Mouse (Mus musculus) liver, postnatal 0 days (tissue): ENCODE measurements around the gene Basp1. TPM values are rescaled to one million over a fixed set of nuclear protein-coding genes. Genes with fewer than 3 reads are reported as not detected.

Experiments
- ATAC-seq: fragments of 200-750 bp; cut with Nextera tagmentation; 2 replicates; pipeline ENCODE4 v1.8.0; 2017; ENCODE audit warnings: mild to moderate bottlenecking, moderate library complexity
- DNase-seq: peaks from one replicate; pipeline ENCODE4 v3.0.0-alpha.2; 2016
- H3K27ac ChIP-seq: fragments of 300-500 bp; sonication (generic); 2 replicates; pipeline ENCODE4 v1.5.1; 2014; ENCODE audit warnings: antibody characterized with exemption, moderate library complexity, mild to moderate bottlenecking, low read depth
- H3K27me3 ChIP-seq: fragments of 300-500 bp; sonication (generic); 2 replicates; pipeline ENCODE4 v1.6.1; 2014; ENCODE audit warnings: low read length, control low read depth, mixed read lengths; ENCODE audit not compliant: insufficient read depth
- H3K36me3 ChIP-seq: fragments of 300-500 bp; sonication (generic); replicated peaks from 2 replicates; pipeline ENCODE4 v1.6.1; 2014; ENCODE audit warnings: mild to moderate bottlenecking, control low read depth, low read length, moderate library complexity, mixed read lengths; ENCODE audit not compliant: insufficient read depth
- H3K4me1 ChIP-seq: fragments of 300-500 bp; sonication (generic); 2 replicates; pipeline ENCODE4 v1.6.1; 2014; ENCODE audit warnings: antibody characterized with exemption, mild to moderate bottlenecking, control low read depth; ENCODE audit not compliant: insufficient read depth
- H3K4me2 ChIP-seq: fragments of 300-500 bp; sonication (generic); 2 replicates; pipeline ENCODE4 v1.6.1; 2014; ENCODE audit warnings: low read depth, mild to moderate bottlenecking, low read length, moderate library complexity, mixed read lengths
- H3K4me3 ChIP-seq: fragments of 300-500 bp; sonication (generic); 2 replicates; pipeline ENCODE4 v1.5.1; 2014; ENCODE audit warnings: low read depth, low read length
- H3K9ac ChIP-seq: fragments of 300-500 bp; sonication (generic); replicated peaks from 2 replicates; pipeline ENCODE4 v1.6.1; 2014; ENCODE audit warnings: mild to moderate bottlenecking, moderate library complexity
- H3K9me3 ChIP-seq: fragments of 300-500 bp; sonication (generic); 2 replicates; pipeline ENCODE4 v1.6.1; 2016; ENCODE audit warnings: mild to moderate bottlenecking, control low read depth, low read length, mixed read lengths
- CTCF ChIP-seq: sonication (generic); IDR thresholded peaks from 2 replicates; pipeline ENCODE4 v1.5.1; 2016; ENCODE audit warnings: antibody characterized with exemption, low read depth
- EP300 ChIP-seq: IDR thresholded peaks from 2 replicates; pipeline ENCODE4 v1.6.1; 2016; ENCODE audit warnings: antibody characterized with exemption, low read depth, mild to moderate bottlenecking
- WGBS: fragments of 180-500 bp; shearing (Covaris S2); extraction: QIAGEN DNeasy Blood & Tissue Kit; methylation state at CpG from one replicate; pipeline ENCODE4 v1.1.7; 2014; ENCODE audit not compliant: insufficient replicate concordance; 5-methylcytosine and 5-hydroxymethylcytosine counted together
- polyA plus RNA-seq: library from polyadenylated mRNA; unstranded; fragments of >200 nt; fragmentation: Nextera tagmentation; extraction: Ambion mirVana; gene quantifications from 2 replicates; pipeline ENCODE4 v1.2.1, GENCODE M21; 2015

The Basp1 gene
- polyA plus RNA-seq, 1 experiment from 2014 or later, result 1.9 TPM

- no peaks in the 10 kb centered on the region for H3K4me1 ChIP-seq
- 84% methylated on average over 8 of the region's 8 CpGs for WGBS
- TF ChIP-seq CTCF (no peak), EP300 (no peak)
- no peaks in the 10 kb centered on the region for H3K27me3 ChIP-seq
- H3K9ac ChIP-seq, result no peak overlapping the region
- H3K27ac ChIP-seq, result no peak overlapping the region
- H3K4me3 ChIP-seq, result no peak overlapping the region
- H3K4me2 ChIP-seq, result no peak overlapping the region
- no peak for ATAC-seq
- DNase-seq, result no peak
- H3K36me3 ChIP-seq, result no peaks in the 10 kb centered on the region
- no peaks in the 10 kb centered on the region for H3K9me3 ChIP-seq
Measured at GRCm38 (mm10) chr15:25378707-25379106, 34.9 kb downstream of the Basp1 start.

DNA sequence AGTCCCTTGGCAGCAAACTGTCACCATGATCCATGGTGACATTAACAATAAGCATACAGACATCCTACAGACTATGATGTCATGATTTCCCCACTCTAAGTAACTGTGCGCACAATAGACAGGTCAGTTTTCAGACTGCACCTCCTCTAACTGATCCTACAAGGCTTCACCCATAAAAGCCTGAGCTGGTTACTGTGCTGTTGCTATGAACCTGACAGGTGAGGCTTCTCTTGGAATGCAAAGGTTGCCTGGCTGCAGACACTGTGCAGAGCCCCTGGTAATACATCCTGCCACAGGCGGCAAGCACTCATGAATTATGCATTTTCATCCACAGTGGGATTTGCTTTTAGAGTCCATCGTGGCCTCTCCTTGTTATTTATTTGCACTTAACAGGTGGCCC is 36.6 kb downstream of the Basp1 start:
- WGBS, result 73% methylated on average over 3 of the region's 3 CpGs
- ATAC-seq, result no peak
- TF ChIP-seq CTCF (no peak), EP300 (no peak)

GRCm38 (mm10) chr15:25373486-25373885 is 40.1 kb downstream of the Basp1 start:
- no peak for ATAC-seq
- no peak for DNase-seq
- 66% methylated on average over 3 of the region's 3 CpGs for WGBS

More for the DNA sequence above, 36.6 kb downstream of the Basp1 start:
- Histone ChIP-seq H3K36me3 (no peaks in the 10 kb centered on the region), H3K27me3 (no peaks in the 10 kb centered on the region), H3K4me3 (no peak overlapping the region), H3K27ac (no peak overlapping the region), H3K9me3 (no peaks in the 10 kb centered on the region), H3K9ac (no peak overlapping the region), H3K4me2 (no peak overlapping the region), H3K4me1 (no peaks in the 10 kb centered on the region)
- DNase-seq, result no peak

DNA sequence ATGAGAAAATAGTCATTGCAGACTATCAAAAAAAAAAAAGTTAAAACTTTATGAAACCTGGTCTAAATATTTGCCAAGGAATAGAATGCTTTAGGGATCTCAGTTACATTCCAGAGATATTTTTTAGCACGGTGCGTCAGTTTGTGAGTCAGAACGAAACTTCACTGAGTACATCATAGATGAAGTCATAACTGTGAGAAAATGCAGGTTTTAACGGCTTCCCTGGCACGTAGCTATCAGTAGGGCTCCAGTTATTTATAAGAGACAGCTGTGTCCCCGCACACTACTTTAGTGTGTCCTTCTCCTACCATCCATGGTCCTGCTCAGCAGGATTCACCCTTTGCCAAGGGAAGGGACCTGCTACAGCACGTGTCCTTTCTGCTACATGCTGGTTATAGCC is 44.0 kb downstream of the Basp1 start:
- Histone ChIP-seq H3K4me1 (no peaks in the 10 kb centered on the region), H3K9ac (no peak overlapping the region), H3K4me3 (no peak overlapping the region), H3K36me3 (no peaks in the 10 kb centered on the region), H3K27ac (no peak overlapping the region), H3K4me2 (no peak overlapping the region), H3K9me3 (no peaks in the 10 kb centered on the region), H3K27me3 (0 out of 2 replicates have a peak, but pooled peaks cover 5% of the 10 kb centered on the region)
- WGBS, result 75% methylated on average over 7 of the region's 7 CpGs
- ATAC-seq (no peak), DNase-seq (no peak)
- TF ChIP-seq EP300 (no peak), CTCF (no peak)

More at GRCm38 (mm10) chr15:25373486-25373885, 40.1 kb downstream of the Basp1 start:
- Histone ChIP-seq H3K9ac (no peak overlapping the region), H3K27ac (no peak overlapping the region), H3K4me2 (no peak overlapping the region), H3K4me3 (no peak overlapping the region), H3K36me3 (no peaks in the 10 kb centered on the region), H3K9me3 (no peaks in the 10 kb centered on the region), H3K27me3 (no peaks in the 10 kb centered on the region), H3K4me1 (no peaks in the 10 kb centered on the region)
- TF ChIP-seq CTCF, result no peak

GRCm38 (mm10) chr15:25365503-25365902 is 48.1 kb downstream of the Basp1 start:
- TF ChIP-seq EP300 (no peak), CTCF (no peak)
- Histone ChIP-seq H3K27me3 (0 out of 2 replicates have a peak, but pooled peaks cover 5% of the 10 kb centered on the region), H3K9me3 (no peaks in the 10 kb centered on the region), H3K27ac (no peak overlapping the region), H3K36me3 (no peaks in the 10 kb centered on the region), H3K9ac (no peak overlapping the region), H3K4me1 (no peaks in the 10 kb centered on the region), H3K4me3 (no peak overlapping the region), H3K4me2 (no peak overlapping the region)
- WGBS, result 52% methylated on average over 5 of the region's 5 CpGs
- no peak for DNase-seq
- no peak for ATAC-seq

- Histone ChIP-seq H3K27ac (no peak overlapping the region), H3K27me3 (0 out of 2 replicates have a peak, but pooled peaks cover 5% of the 10 kb centered on the region), H3K4me2 (peak overlapping the region; percentile 64), H3K4me3 (peak overlapping the region; percentile 39; the same call in 1 of the 2 replicates), H3K4me1 (no peaks in the 10 kb centered on the region), H3K9me3 (no peaks in the 10 kb centered on the region), H3K36me3 (no peaks in the 10 kb centered on the region), H3K9ac (no peak overlapping the region)
- ATAC-seq (no peak), DNase-seq (no peak)
- TF ChIP-seq CTCF, result no peak
- TF ChIP-seq EP300, result no peak
- WGBS, result 56% methylated on average over 23 of the region's 23 CpGs
Measured at GRCm38 (mm10) chr15:25364819-25365463, 48.6 kb downstream of the Basp1 start.
